Mouse (Mus musculus) lung, postnatal 0 days (tissue): ENCODE results near the gene Dapp1. TPM values are rescaled to one million over a fixed set of nuclear protein-coding genes. Genes with fewer than 3 reads are reported as not detected.

Source experiments
- ATAC-seq: fragments of 200-750 bp; cut with Nextera tagmentation; 2 replicates; pipeline ENCODE4 v1.8.0; 2017; ENCODE audit warnings: moderate library complexity
- DNase-seq: peaks from one replicate; pipeline ENCODE4 v3.0.0-alpha.2; 2016; ENCODE audit warnings: low spot score
- H3K27ac ChIP-seq: fragments of 300-500 bp; sonication (generic); 2 replicates; pipeline ENCODE4 v1.5.1; 2014; ENCODE audit warnings: antibody characterized with exemption, mild to moderate bottlenecking, low read length, mixed read lengths
- H3K27me3 ChIP-seq: fragments of 300-500 bp; sonication (generic); replicated peaks from 2 replicates; pipeline ENCODE4 v1.6.1; 2014; ENCODE audit warnings: low read length, mixed read lengths; ENCODE audit not compliant: insufficient read depth
- H3K36me3 ChIP-seq: fragments of 300-500 bp; sonication (generic); 2 replicates; pipeline ENCODE4 v1.6.1; 2014; ENCODE audit warnings: low read length, mixed read lengths; ENCODE audit not compliant: insufficient read depth
- H3K4me1 ChIP-seq: fragments of 300-500 bp; sonication (generic); 2 replicates; pipeline ENCODE4 v1.6.1; 2014; ENCODE audit warnings: antibody characterized with exemption, low read depth, low read length, mixed read lengths; ENCODE audit not compliant: insufficient read depth
- H3K4me2 ChIP-seq: fragments of 300-500 bp; sonication (generic); replicated peaks from 2 replicates; pipeline ENCODE4 v1.6.1; 2014; ENCODE audit warnings: low read depth, mild to moderate bottlenecking, low read length, moderate library complexity, mixed read lengths
- H3K4me3 ChIP-seq: fragments of 300-500 bp; sonication (generic); 2 replicates; pipeline ENCODE4 v1.5.1; 2014; ENCODE audit warnings: low read depth, low read length
- H3K9ac ChIP-seq: fragments of 300-500 bp; sonication (generic); replicated peaks from 2 replicates; pipeline ENCODE4 v1.6.1; 2014; ENCODE audit warnings: low read depth, mild to moderate bottlenecking
- H3K9me3 ChIP-seq: fragments of 300-500 bp; sonication (generic); 2 replicates; pipeline ENCODE4 v1.6.1; 2016; ENCODE audit warnings: low read length, mixed read lengths
- CTCF ChIP-seq: IDR thresholded peaks from 2 replicates; pipeline ENCODE4 v1.5.1; 2016; ENCODE audit warnings: antibody characterized with exemption, mild to moderate bottlenecking
- EP300 ChIP-seq: IDR thresholded peaks from 2 replicates; pipeline ENCODE4 v1.6.1; 2016; ENCODE audit warnings: antibody characterized with exemption, mild to moderate bottlenecking, control low read depth
- WGBS: fragments of 180-500 bp; shearing (Covaris S2); extraction: QIAGEN DNeasy Blood & Tissue Kit; methylation state at CpG from one replicate; pipeline ENCODE4 v1.1.7; 2014; 5-methylcytosine and 5-hydroxymethylcytosine counted together
- polyA plus RNA-seq: library from polyadenylated mRNA; unstranded; fragments of >200 nt; fragmentation: Nextera tagmentation; extraction: Ambion mirVana; gene quantifications from 2 replicates; pipeline ENCODE4 v1.2.1, GENCODE M21; 2015

Gene Dapp1
- 7.9 and 8.9 TPM in 2 replicates for polyA plus RNA-seq

DNA sequence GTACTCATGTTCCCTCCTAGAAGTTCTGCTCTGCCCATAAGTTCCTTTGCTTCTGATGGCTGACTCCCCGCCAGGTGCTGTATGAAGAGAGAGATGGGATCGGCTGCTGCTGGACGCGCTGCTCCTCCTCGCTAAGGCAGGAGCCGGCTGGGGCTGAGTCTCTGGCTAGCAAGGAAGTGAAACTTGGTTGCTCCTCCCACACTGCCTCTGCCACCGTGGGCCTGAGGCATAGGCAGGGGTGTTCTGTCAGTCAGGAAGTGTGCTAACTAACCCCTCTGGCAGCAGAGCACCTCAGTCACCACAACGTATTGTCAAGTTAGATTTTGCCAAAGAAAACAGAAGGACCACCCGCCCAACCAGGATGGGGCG, at the start of gene Dapp1:
Gene Dapp1, minus strand, starts transcription at position 164 of the 369 bp plus-strand sequence.
- TF ChIP-seq CTCF (peak; percentile 0; the same call in 1 of the 2 replicates), EP300 (no peak)
- no peaks in the 10 kb centered on the region for H3K9me3 ChIP-seq
- no peaks in the 10 kb centered on the region for H3K36me3 ChIP-seq
- ATAC-seq, result peak; percentile 92
- no peaks in the 10 kb centered on the region for H3K27me3 ChIP-seq
- H3K4me3 ChIP-seq, result peak within 1 kb of the TSS; percentile 56
- peaks cover 4% of the 10 kb centered on the region; the same call in 1 of the 2 replicates for H3K4me1 ChIP-seq
- H3K27ac ChIP-seq, result peak within 1 kb of the TSS; percentile 86
- peak within 1 kb of the TSS; percentile 60 for H3K9ac ChIP-seq
- peak within 1 kb of the TSS; percentile 83 for H3K4me2 ChIP-seq
- WGBS, result 7% methylated on average over 10 of the region's 10 CpGs
- DNase-seq, result peak; percentile 87

DNA sequence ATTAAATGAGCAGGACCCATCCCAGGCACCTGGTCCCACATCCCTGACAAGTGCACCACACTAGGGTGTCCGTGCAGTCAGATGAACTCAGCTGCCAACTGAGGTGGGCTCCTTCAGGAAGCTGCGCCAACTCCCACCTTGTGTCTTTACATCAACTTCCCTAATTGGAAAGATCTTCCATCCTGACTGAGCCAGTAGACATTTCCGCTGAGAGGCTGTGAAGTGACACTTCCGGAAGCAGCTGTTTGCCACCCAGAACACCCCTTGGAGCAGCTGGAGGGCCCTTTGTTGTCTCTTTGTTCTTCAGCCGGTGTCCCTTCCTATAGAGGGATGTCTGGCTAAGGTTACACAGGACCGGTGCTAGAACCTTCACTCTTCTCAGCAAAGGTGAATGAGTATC, 49.2 kb upstream of the Dapp1 start:
- H3K4me2 ChIP-seq, result no peak overlapping the region
- 81% methylated on average over 6 of the region's 6 CpGs for WGBS
- TF ChIP-seq CTCF (no peak), EP300 (no peak)

DNA sequence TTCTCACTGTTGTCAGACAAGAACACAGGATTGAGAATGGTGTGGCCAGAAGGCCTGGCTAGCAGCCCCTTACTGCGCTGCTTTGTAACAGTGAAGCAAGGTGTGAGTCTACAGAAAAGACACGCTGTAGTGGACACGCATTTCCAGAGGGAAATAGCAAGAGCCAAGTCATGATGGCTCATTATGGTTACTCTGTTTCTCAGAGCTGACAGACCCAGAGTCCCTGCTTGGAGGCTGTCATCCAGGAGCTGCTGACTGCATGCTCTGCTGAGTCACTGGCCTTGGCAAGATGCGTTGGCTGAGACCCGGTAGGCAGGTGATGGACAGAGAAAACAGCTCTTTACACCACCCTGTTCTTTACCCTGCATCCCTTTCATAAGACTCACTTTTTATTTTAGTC, 48.0 kb upstream of the Dapp1 start:
- ATAC-seq (no peak), DNase-seq (no peak)
- H3K9ac ChIP-seq, result no peak overlapping the region
- no peak overlapping the region for H3K27ac ChIP-seq
- TF ChIP-seq EP300 (no peak), CTCF (no peak)
- H3K4me3 ChIP-seq, result no peak overlapping the region
- H3K27me3 ChIP-seq, result no peaks in the 10 kb centered on the region
- H3K36me3 ChIP-seq, result no peaks in the 10 kb centered on the region
- H3K4me2 ChIP-seq, result no peak overlapping the region
- H3K4me1 ChIP-seq, result no peaks in the 10 kb centered on the region
- no peaks in the 10 kb centered on the region for H3K9me3 ChIP-seq
- WGBS, result 83% methylated on average over 5 of the region's 5 CpGs

More for the DNA sequence above, 49.2 kb upstream of the Dapp1 start:
- H3K9ac ChIP-seq, result no peak overlapping the region
- no peaks in the 10 kb centered on the region for H3K27me3 ChIP-seq
- no peak overlapping the region for H3K27ac ChIP-seq
- ATAC-seq, result no peak
- no peaks in the 10 kb centered on the region for H3K36me3 ChIP-seq
- no peak for DNase-seq
- H3K4me1 ChIP-seq, result no peaks in the 10 kb centered on the region
- no peaks in the 10 kb centered on the region for H3K9me3 ChIP-seq
- no peak overlapping the region for H3K4me3 ChIP-seq

DNA sequence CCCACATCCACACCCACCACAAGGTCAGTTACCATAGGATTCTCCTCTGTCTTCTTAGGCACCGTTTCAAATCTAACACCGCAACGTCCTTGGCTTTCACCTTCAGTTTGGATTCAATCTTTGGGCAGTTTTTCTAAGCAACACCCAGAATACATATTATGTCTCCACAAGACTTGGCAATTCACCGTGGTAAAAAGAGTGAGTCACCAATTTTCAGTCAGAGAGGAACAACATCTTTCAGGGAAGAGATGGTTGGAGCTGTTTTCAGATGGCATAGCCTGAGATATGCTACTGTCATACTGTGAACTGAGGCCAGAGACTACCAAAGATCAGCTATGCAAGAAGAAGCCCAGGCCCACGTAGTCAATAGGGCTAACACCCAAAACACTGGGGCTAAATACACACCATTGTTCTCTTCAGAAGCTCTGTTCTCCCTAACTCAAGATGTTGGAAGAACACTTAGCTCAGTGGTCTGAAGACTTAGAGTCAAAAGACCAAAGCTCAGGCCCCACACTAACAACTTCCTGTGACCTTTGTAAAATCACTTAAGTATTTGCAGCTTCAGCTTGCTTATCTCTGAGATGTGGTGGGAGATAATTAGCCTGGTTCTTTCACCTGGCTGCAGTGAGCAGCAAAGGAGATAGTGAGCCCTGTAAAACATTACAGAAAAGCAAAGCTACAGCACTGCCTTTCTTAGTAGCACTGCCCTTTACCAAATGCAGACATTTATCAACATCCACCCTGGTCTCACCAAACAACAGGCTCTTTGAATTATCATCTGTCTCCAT, 46.4 kb upstream of the Dapp1 start:
- Histone ChIP-seq H3K4me1 (no peaks in the 10 kb centered on the region), H3K9me3 (no peaks in the 10 kb centered on the region), H3K27ac (no peak overlapping the region), H3K9ac (no peak overlapping the region), H3K36me3 (no peaks in the 10 kb centered on the region), H3K4me3 (no peak overlapping the region), H3K27me3 (no peaks in the 10 kb centered on the region), H3K4me2 (no peak overlapping the region)
- TF ChIP-seq EP300 (no peak), CTCF (no peak)
- WGBS, result 53% methylated on average over 5 of the region's 5 CpGs
- 0 out of 2 replicates have a peak, but pooled peaks have one; percentile 11 for ATAC-seq
- DNase-seq, result no peak

DNA sequence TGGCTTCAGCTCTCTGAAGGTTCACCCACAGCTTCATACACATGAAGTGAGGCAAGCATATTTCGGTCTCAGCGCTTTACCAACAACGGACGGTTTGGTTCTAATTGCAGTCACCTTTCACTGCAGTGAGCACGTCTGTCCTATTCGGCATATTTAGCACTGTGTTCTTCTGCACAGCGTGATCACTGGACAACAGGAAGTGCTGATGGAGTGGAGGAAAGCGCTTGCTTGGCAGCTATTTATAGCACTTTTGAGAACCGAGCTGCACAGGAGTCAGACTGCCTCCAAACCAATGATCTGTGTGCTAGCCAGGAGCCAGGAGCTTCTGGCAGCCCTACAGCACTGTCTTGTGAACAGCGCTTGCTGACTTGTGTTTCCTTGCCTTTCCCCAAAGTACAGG, 44.9 kb upstream of the Dapp1 start:
- Histone ChIP-seq H3K27me3 (no peaks in the 10 kb centered on the region), H3K9me3 (no peaks in the 10 kb centered on the region), H3K4me2 (no peak overlapping the region), H3K9ac (no peak overlapping the region), H3K27ac (no peak overlapping the region), H3K4me1 (no peaks in the 10 kb centered on the region), H3K36me3 (no peaks in the 10 kb centered on the region), H3K4me3 (no peak overlapping the region)
- ATAC-seq, result no peak
- no peak for TF ChIP-seq EP300
- no peak for TF ChIP-seq CTCF
- WGBS, result 54% methylated on average over 10 of the region's 10 CpGs
- peak; percentile 8 for DNase-seq

DNA sequence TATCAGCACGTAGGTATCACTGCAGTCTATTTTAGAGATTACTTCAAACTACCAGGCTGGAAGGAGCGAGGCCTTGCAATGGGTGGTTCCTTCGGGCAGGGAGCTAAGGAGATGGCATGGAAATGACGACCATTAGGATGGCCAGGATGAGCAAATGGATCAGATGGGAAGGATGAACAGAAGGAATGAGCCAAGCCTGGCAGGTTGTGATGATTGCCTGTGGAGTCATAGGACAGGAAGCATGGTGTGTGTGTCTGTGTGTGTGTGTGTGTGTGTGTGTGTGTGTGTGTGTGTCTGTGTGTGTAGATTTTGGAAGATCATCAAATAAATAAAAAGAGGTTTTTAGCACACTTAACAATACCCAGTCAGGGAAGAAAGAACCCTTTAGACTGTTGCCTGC, 41.3 kb upstream of the Dapp1 start:
- no peaks in the 10 kb centered on the region for H3K9me3 ChIP-seq
- no peak overlapping the region for H3K27ac ChIP-seq
- DNase-seq (no peak), ATAC-seq (no peak)
- WGBS, result 86% methylated on average over 4 of the region's 4 CpGs
- TF ChIP-seq EP300 (no peak), CTCF (no peak)
- H3K9ac ChIP-seq, result no peak overlapping the region
- no peak overlapping the region for H3K4me3 ChIP-seq
- no peaks in the 10 kb centered on the region for H3K27me3 ChIP-seq
- no peaks in the 10 kb centered on the region for H3K36me3 ChIP-seq
- H3K4me2 ChIP-seq, result no peak overlapping the region
- H3K4me1 ChIP-seq, result no peaks in the 10 kb centered on the region
